Mouse (Mus musculus): ENCODE measurements around the gene Kif17.
A peak's percentile ranks its signal among the peaks of the same experiment; 100 is the strongest.

The Kif17 gene

DNA sequence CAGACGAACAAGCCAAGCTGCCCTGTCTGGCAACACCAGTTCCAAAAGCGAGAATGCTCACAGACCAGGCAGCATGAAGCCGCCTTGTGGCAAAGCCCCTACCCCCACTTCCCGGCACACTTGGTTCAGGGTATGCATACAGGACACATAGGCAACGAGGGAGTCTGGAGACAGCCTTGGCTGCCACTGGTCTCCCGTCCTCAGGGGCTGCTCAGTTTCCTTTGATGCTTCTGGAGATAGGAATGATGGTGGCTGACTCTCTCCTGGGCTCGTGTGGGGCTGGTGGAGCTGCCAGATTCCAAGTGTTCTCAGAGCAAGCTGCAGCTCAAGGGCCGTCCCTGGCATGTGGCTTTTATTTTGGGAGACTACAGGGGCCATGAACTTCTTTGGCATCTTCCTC, 91.2 kb downstream of the Kif17 start:
- no peak for DNase-seq (ENCODE audit: low spot score)

DNA sequence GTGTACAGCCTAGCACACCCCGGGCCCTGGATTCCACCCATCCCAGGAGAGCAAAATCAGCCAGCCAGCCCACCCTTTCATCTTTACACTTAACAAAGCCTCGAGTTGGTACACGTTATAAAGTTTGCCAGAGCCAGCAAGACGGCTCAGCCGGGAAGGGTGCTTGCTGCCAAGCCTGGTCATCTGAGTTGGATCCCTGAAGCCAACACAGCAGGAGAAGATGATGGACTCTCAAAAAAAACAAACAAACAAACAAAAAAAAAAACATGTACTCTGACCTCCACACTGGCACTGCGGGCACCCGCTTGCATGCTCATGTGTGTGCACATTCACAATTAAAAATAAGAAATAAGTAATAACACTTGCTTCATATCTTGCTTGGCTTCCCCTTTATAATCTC, 91.8 kb downstream of the Kif17 start:
- DNase-seq (ENCODE audit: low spot score) = no peak

DNA sequence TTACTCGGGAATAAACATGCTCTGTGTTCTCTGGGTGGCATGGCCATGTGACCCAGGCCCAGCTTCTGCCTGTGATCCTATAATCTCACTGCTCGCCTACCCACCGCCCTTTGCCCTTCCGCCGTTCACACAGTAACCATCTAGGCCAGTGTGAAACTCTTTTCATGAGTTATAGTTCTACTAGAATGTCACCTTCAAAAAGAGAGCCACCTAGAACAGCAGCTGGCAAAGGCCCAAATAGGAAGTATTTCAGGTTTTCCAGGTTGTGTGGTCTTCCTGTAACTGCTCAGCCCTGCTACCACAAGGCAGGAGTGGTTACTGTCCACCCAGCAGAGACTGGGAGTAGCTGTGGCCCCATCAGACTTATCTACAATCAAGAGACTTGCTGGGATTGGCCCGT, 92.5 kb downstream of the Kif17 start:
- peak; percentile 71 for DNase-seq (ENCODE audit: low spot score)

DNA sequence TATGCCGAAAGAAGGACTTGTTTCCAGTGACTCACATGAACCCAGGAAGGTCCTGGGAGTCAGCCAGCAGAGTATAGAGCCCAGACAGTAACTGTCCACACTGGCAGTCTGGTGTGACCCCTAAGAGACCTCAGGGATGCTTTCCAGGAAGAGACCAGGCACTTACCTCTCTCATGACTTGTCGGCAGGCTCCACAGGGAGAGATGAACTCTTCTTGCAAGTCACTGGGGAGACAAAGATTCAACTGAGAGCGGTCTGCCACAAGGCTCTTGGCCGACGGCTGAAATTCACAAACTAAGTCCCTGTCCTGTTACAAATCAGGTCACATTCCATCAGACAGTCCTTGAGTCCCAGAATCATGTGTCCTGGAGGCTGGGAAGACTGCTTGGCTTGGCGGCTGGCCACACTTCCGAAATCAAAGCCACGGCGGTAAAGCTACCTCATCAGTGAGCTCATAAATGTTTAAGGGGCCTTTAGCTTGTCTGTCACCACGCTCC, 93.2 kb downstream of the Kif17 start:
- DNase-seq (ENCODE audit: low spot score) = no peak

DNA sequence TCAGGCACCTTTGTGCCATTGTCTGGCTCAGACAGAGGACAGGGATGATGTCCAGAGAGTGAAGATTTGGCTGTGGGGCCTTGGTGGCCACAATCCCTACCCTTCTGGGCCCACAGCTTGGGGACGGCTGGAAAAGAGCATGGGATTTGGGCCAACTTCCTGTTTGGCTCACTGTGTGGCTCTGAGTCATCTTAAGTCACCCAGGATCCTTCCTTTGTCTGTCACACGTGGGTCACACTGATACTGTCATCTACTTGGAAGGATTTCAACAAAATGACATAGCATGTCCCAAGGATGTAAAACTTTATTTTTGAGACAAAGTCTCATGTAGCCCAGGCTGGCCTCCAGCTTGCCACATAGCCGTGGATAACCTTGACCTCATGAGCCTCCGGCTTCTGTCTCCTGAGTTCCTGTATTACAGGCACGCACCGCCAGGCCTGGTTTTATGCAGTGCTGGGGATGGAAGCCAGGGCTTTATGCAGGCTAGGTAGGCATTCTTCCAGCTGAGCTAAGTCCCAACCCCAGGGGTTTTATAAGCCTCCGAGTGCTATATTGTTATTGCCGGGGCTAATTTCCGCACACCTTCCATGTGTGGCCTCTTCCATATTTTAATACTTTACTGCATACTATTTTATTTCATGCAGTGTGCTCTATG, 94.8 kb downstream of the Kif17 start:
- DNase-seq (ENCODE audit: low spot score) = no peak

DNA sequence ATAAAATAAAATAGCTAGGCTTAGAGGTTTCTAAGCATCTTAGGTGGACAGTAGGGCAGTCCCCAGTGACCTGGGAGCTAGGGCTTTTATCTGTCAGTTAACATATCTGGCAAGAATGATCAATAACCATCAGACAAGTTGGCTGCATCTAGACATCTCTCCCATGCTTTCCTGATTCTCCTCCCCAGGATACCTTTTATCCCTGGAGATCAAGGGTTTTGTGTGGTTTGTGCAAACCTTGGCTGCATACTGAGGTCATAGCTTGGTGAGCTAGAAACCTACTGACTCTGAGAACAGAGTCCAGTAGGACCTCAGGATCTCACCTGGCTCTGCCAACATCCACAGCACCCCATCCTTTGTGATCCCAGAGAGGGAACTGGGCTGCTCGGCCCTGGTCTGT, 97.0 kb downstream of the Kif17 start:
- no peak for DNase-seq (ENCODE audit: low spot score)

DNA sequence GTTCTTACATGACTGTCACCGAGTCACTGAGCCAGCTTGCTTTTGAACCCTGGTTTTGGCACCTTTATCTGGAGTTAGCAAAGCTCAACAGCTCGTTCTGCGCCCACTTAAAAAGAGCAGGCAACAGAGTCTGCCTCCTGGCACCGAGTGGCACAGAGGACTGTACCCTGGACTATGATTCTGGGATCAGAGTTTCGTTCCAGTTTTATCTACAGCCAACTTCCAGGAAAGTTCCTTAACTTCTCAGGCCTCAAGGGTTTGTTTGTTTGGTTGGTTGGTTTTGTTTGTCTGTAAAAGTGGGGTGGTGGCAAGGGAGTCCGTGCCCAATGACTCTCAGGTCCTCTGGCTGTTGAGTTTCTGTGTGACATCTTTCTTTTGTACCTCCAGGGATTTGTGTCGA, 98.5 kb downstream of the Kif17 start:
- DNase-seq (ENCODE audit: low spot score) = no peak

Measured in urinary bladder, postnatal 14 days (tissue).